Mouse (Mus musculus) limb, embryonic 15.5 days (tissue): ENCODE data around the gene Pold1. TPM values are rescaled to one million over a fixed set of nuclear protein-coding genes. Genes with fewer than 3 reads are reported as not detected.
A peak's percentile ranks its signal among the peaks of the same experiment; 100 is the strongest.

Experiments
- ATAC-seq: fragments of 200-750 bp; cut with Nextera tagmentation; 2 replicates; pipeline ENCODE4 v1.8.0; 2017; ENCODE audit warnings: low read depth, moderate TSS enrichment; ENCODE audit not compliant: insufficient number of reproducible peaks, low FRiP score, low TSS enrichment
- H3K27ac ChIP-seq: fragments of 300-500 bp; sonication (generic); 2 replicates; pipeline ENCODE4 v1.5.1; 2015; ENCODE audit warnings: moderate library complexity, mild to moderate bottlenecking, inconsistent platforms
- H3K27me3 ChIP-seq: fragments of 300-500 bp; sonication (generic); 2 replicates; pipeline ENCODE4 v1.6.1; 2015; ENCODE audit warnings: inconsistent platforms
- H3K36me3 ChIP-seq: fragments of 300-500 bp; sonication (generic); 2 replicates; pipeline ENCODE4 v1.6.1; 2015; ENCODE audit warnings: inconsistent platforms
- H3K4me1 ChIP-seq: fragments of 300-500 bp; sonication (generic); 2 replicates; pipeline ENCODE4 v1.6.1; 2015; ENCODE audit warnings: inconsistent platforms
- H3K4me2 ChIP-seq: fragments of 300-500 bp; sonication (generic); 2 replicates; pipeline ENCODE4 v1.6.1; 2015; ENCODE audit warnings: mild to moderate bottlenecking, inconsistent platforms
- H3K4me3 ChIP-seq: fragments of 300-500 bp; sonication (generic); 2 replicates; pipeline ENCODE4 v1.5.1; 2015; ENCODE audit warnings: mild to moderate bottlenecking, inconsistent platforms
- H3K9ac ChIP-seq: fragments of 300-500 bp; sonication (generic); 2 replicates; pipeline ENCODE4 v1.6.1; 2015; ENCODE audit warnings: inconsistent platforms
- H3K9me3 ChIP-seq: fragments of 300-500 bp; sonication (generic); 2 replicates; pipeline ENCODE4 v1.6.1; 2016; ENCODE audit warnings: inconsistent platforms
- WGBS: fragments of 180-500 bp; shearing (Covaris S2); methylation state at CpG from one replicate; pipeline ENCODE4 v1.1.7; 2015; 5-methylcytosine and 5-hydroxymethylcytosine counted together
- polyA plus RNA-seq: library from polyadenylated mRNA; unstranded; fragments of >200 nt; fragmentation: Nextera tagmentation; extraction: Ambion mirVana; gene quantifications from 2 replicates; pipeline ENCODE4 v1.2.1, GENCODE M21; 2015

Gene Pold1
- polyA plus RNA-seq, 1 experiment from 2014 or later = 75.7 TPM

- H3K27ac ChIP-seq = peak overlapping the region; percentile 100
- no peaks in the 10 kb centered on the region for H3K9me3 ChIP-seq
- peak; percentile 81 for ATAC-seq
- WGBS = 1% methylated on average over 32 of the region's 32 CpGs
- H3K4me2 ChIP-seq = peak overlapping the region; percentile 81
- H3K9ac ChIP-seq = peak overlapping the region; percentile 67
- peaks cover 12% of the 10 kb centered on the region for H3K4me1 ChIP-seq
- peaks cover 30% of the 10 kb centered on the region for H3K36me3 ChIP-seq
- peak overlapping the region; percentile 97 for H3K4me3 ChIP-seq
- no peaks in the 10 kb centered on the region for H3K27me3 ChIP-seq
Measured at GRCm38 (mm10) chr7:44553196-44553764, 4.6 kb upstream of the Pold1 start.

- Histone ChIP-seq H3K4me3 (peak overlapping the region; percentile 97), H3K9ac (no peak overlapping the region), H3K9me3 (no peaks in the 10 kb centered on the region), H3K27me3 (no peaks in the 10 kb centered on the region), H3K4me1 (peaks cover 21% of the 10 kb centered on the region), H3K27ac (peak overlapping the region; percentile 100), H3K36me3 (peaks cover 30% of the 10 kb centered on the region), H3K4me2 (peak overlapping the region; percentile 81)
- 88% methylated on average over 31 of the region's 31 CpGs for WGBS
- ATAC-seq = no peak
Measured at GRCm38 (mm10) chr7:44552141-44552908, 3.7 kb upstream of the Pold1 start.

GRCm38 (mm10) chr7:44551731-44552130 lies 3.1 kb upstream of the Pold1 start:
- WGBS = 77% methylated on average over 22 of the region's 22 CpGs
- no peak overlapping the region for H3K27ac ChIP-seq
- no peak overlapping the region for H3K4me3 ChIP-seq

GRCm38 (mm10) chr7:44551301-44551700 lies 2.7 kb upstream of the Pold1 start:
- Histone ChIP-seq H3K4me1 (peaks cover 28% of the 10 kb centered on the region), H3K4me3 (no peak overlapping the region), H3K27ac (no peak overlapping the region), H3K9me3 (no peaks in the 10 kb centered on the region), H3K36me3 (peaks cover 32% of the 10 kb centered on the region), H3K27me3 (no peaks in the 10 kb centered on the region), H3K9ac (no peak overlapping the region), H3K4me2 (no peak overlapping the region)
- ATAC-seq = no peak
- WGBS = 92% methylated on average over 21 of the region's 21 CpGs

More at GRCm38 (mm10) chr7:44551731-44552130, 3.1 kb upstream of the Pold1 start:
- no peak overlapping the region for H3K9ac ChIP-seq
- H3K4me2 ChIP-seq = no peak overlapping the region
- ATAC-seq = no peak
- no peaks in the 10 kb centered on the region for H3K27me3 ChIP-seq
- H3K9me3 ChIP-seq = no peaks in the 10 kb centered on the region
- peaks cover 30% of the 10 kb centered on the region for H3K36me3 ChIP-seq
- H3K4me1 ChIP-seq = peaks cover 27% of the 10 kb centered on the region

GRCm38 (mm10) chr7:44550409-44550678 lies 1.7 kb upstream of the Pold1 start:
- Histone ChIP-seq H3K9me3 (no peaks in the 10 kb centered on the region), H3K36me3 (peaks cover 36% of the 10 kb centered on the region), H3K4me3 (no peak overlapping the region), H3K4me2 (no peak overlapping the region), H3K27me3 (no peaks in the 10 kb centered on the region), H3K27ac (no peak overlapping the region), H3K9ac (no peak overlapping the region), H3K4me1 (peaks cover 28% of the 10 kb centered on the region)
- ATAC-seq = no peak
- WGBS = 94% methylated on average over 12 of the region's 12 CpGs

GRCm38 (mm10) chr7:44549621-44550408 lies 1.2 kb upstream of the Pold1 start:
- Histone ChIP-seq H3K36me3 (peaks cover 40% of the 10 kb centered on the region), H3K9me3 (no peaks in the 10 kb centered on the region), H3K27me3 (no peaks in the 10 kb centered on the region), H3K9ac (no peak overlapping the region), H3K27ac (no peak overlapping the region), H3K4me2 (no peak overlapping the region), H3K4me3 (no peak overlapping the region), H3K4me1 (peaks cover 28% of the 10 kb centered on the region)
- no peak for ATAC-seq
- 93% methylated on average over 23 of the region's 23 CpGs for WGBS

- H3K4me2 ChIP-seq = peak overlapping the region; percentile 87
- H3K36me3 ChIP-seq = peaks cover 45% of the 10 kb centered on the region
- peak overlapping the region; percentile 69 for H3K4me3 ChIP-seq
- no peaks in the 10 kb centered on the region for H3K9me3 ChIP-seq
- 24% methylated on average over 5 of the region's 5 CpGs for WGBS
- H3K27ac ChIP-seq = peak overlapping the region; percentile 87; the same call in 1 of the 2 replicates
- ATAC-seq = no peak
- H3K9ac ChIP-seq = peak overlapping the region; percentile 55
- peaks cover 22% of the 10 kb centered on the region for H3K4me1 ChIP-seq
- no peaks in the 10 kb centered on the region for H3K27me3 ChIP-seq
Measured at GRCm38 (mm10) chr7:44547725-44548124, 924 bp downstream of the Pold1 start.

- Histone ChIP-seq H3K4me3 (peak overlapping the region; percentile 69; the same call in 1 of the 2 replicates), H3K9me3 (no peaks in the 10 kb centered on the region), H3K36me3 (peaks cover 49% of the 10 kb centered on the region), H3K27ac (no peak overlapping the region), H3K4me1 (peaks cover 17% of the 10 kb centered on the region), H3K4me2 (peak overlapping the region; percentile 87), H3K27me3 (no peaks in the 10 kb centered on the region), H3K9ac (no peak overlapping the region; the same call in 1 of the 2 replicates)
- no peak for ATAC-seq
- WGBS = 95% methylated on average over 13 of the region's 13 CpGs
Measured at GRCm38 (mm10) chr7:44547041-44547440, 1.6 kb downstream of the Pold1 start.

GRCm38 (mm10) chr7:44546274-44546673 lies 2.4 kb downstream of the Pold1 start:
- H3K4me2 ChIP-seq = no peak overlapping the region
- no peak overlapping the region for H3K4me3 ChIP-seq
- no peak for ATAC-seq
- no peak overlapping the region for H3K9ac ChIP-seq
- no peaks in the 10 kb centered on the region for H3K27me3 ChIP-seq
- H3K36me3 ChIP-seq = peaks cover 49% of the 10 kb centered on the region
- 98% methylated on average over 3 of the region's 3 CpGs for WGBS
- peaks cover 17% of the 10 kb centered on the region for H3K4me1 ChIP-seq
- no peaks in the 10 kb centered on the region for H3K9me3 ChIP-seq
- no peak overlapping the region for H3K27ac ChIP-seq

- 75% methylated on average over 12 of the region's 12 CpGs for WGBS
Measured at GRCm38 (mm10) chr7:44543071-44543470, 5.6 kb downstream of the Pold1 start.

GRCm38 (mm10) chr7:44542555-44542954 lies 6.1 kb downstream of the Pold1 start:
- Histone ChIP-seq H3K9me3 (no peaks in the 10 kb centered on the region), H3K27ac (no peak overlapping the region), H3K36me3 (peaks cover 66% of the 10 kb centered on the region), H3K4me3 (no peak overlapping the region), H3K4me2 (no peak overlapping the region), H3K27me3 (no peaks in the 10 kb centered on the region), H3K4me1 (peaks cover 9% of the 10 kb centered on the region), H3K9ac (no peak overlapping the region)
- 93% methylated on average over 11 of the region's 11 CpGs for whole genome bisulfite sequencing
- no peak for ATAC-seq

More at GRCm38 (mm10) chr7:44543071-44543470, 5.6 kb downstream of the Pold1 start:
- Histone ChIP-seq H3K36me3 (peaks cover 61% of the 10 kb centered on the region), H3K9me3 (no peaks in the 10 kb centered on the region), H3K4me2 (no peak overlapping the region), H3K27ac (no peak overlapping the region), H3K4me3 (no peak overlapping the region), H3K27me3 (no peaks in the 10 kb centered on the region), H3K9ac (0 out of 2 replicates have a peak overlapping the region, but pooled peaks have one; percentile 20), H3K4me1 (peaks cover 14% of the 10 kb centered on the region)
- no peak for ATAC-seq
